Mouse (Mus musculus): ENCODE results near the gene Ttc13. TPM values are rescaled to one million over a fixed set of nuclear protein-coding genes. Genes with fewer than 3 reads are reported as not detected.

The Ttc13 gene
- polyA plus RNA-seq, 1 experiment from 2014 or later = 47.9 TPM

GRCm38 (mm10) chr8:124700271-124700670 lies 21.5 kb downstream of the Ttc13 start:
- ATAC-seq (ENCODE audit: low read depth) (no peak), DNase-seq (ENCODE audit: low spot score) (no peak)
- H3K4me3 ChIP-seq (ENCODE audit: low read depth, low read length) = no peak overlapping the region
- no peaks in the 10 kb centered on the region for H3K9me3 ChIP-seq (ENCODE audit: control insufficient read depth, low read length)
- no peaks in the 10 kb centered on the region for H3K27me3 ChIP-seq (replicated peaks; ENCODE audit: control insufficient read depth, insufficient read depth, low read length)
- H3K36me3 ChIP-seq (ENCODE audit: control insufficient read depth, insufficient read depth, low read length) = peaks cover 49% of the 10 kb centered on the region
- 91% methylated on average over 5 of the region's 5 CpGs for WGBS
- H3K4me1 ChIP-seq (ENCODE audit: control insufficient read depth, insufficient read depth, low read length) = no peaks in the 10 kb centered on the region
- no peak overlapping the region for H3K4me2 ChIP-seq (ENCODE audit: low read depth, low read length)
- no peak overlapping the region for H3K27ac ChIP-seq (replicated peaks; ENCODE audit: low read depth, low read length)
- no peak overlapping the region for H3K9ac ChIP-seq (ENCODE audit: low read depth, low read length)

- ATAC-seq (ENCODE audit: low read depth) (no peak), DNase-seq (ENCODE audit: low spot score) (no peak)
- Histone ChIP-seq H3K9ac (ENCODE audit: low read depth, low read length) (no peak overlapping the region), H3K9me3 (ENCODE audit: control insufficient read depth, low read length) (no peaks in the 10 kb centered on the region), H3K36me3 (ENCODE audit: control insufficient read depth, insufficient read depth, low read length) (peaks cover 52% of the 10 kb centered on the region), H3K4me1 (ENCODE audit: control insufficient read depth, insufficient read depth, low read length) (no peaks in the 10 kb centered on the region), H3K4me3 (ENCODE audit: low read depth, low read length) (no peak overlapping the region), H3K4me2 (ENCODE audit: low read depth, low read length) (no peak overlapping the region), H3K27ac (replicated peaks; ENCODE audit: low read depth, low read length) (no peak overlapping the region), H3K27me3 (replicated peaks; ENCODE audit: control insufficient read depth, insufficient read depth, low read length) (no peaks in the 10 kb centered on the region)
- 92% methylated on average over 22 of the region's 22 CpGs for WGBS
Observed at GRCm38 (mm10) chr8:124695424-124696100, 26.2 kb downstream of the Ttc13 start.

- H3K4me1 ChIP-seq (ENCODE audit: control insufficient read depth, insufficient read depth, low read length) = no peaks in the 10 kb centered on the region
- peaks cover 39% of the 10 kb centered on the region for H3K36me3 ChIP-seq (ENCODE audit: control insufficient read depth, insufficient read depth, low read length)
- ATAC-seq (ENCODE audit: low read depth) = no peak
Observed at GRCm38 (mm10) chr8:124691706-124692105, 30.1 kb downstream of the Ttc13 start.

GRCm38 (mm10) chr8:124688899-124689298 lies 32.9 kb downstream of the Ttc13 start:
- no peak for ATAC-seq (ENCODE audit: low read depth)
- no peaks in the 10 kb centered on the region for H3K9me3 ChIP-seq (ENCODE audit: control insufficient read depth, low read length)
- no peaks in the 10 kb centered on the region for H3K27me3 ChIP-seq (replicated peaks; ENCODE audit: control insufficient read depth, insufficient read depth, low read length)
- no peak overlapping the region for H3K4me3 ChIP-seq (ENCODE audit: low read depth, low read length)
- DNase-seq (ENCODE audit: low spot score) = no peak
- H3K4me2 ChIP-seq (ENCODE audit: low read depth, low read length) = no peak overlapping the region
- no peak overlapping the region for H3K27ac ChIP-seq (replicated peaks; ENCODE audit: low read depth, low read length)
- no peaks in the 10 kb centered on the region for H3K4me1 ChIP-seq (ENCODE audit: control insufficient read depth, insufficient read depth, low read length)
- no peak overlapping the region for H3K9ac ChIP-seq (ENCODE audit: low read depth, low read length)
- H3K36me3 ChIP-seq (ENCODE audit: control insufficient read depth, insufficient read depth, low read length) = peaks cover 42% of the 10 kb centered on the region
- WGBS = 85% methylated on average over 13 of the region's 13 CpGs

More at GRCm38 (mm10) chr8:124691706-124692105, 30.1 kb downstream of the Ttc13 start:
- no peaks in the 10 kb centered on the region for H3K9me3 ChIP-seq (ENCODE audit: control insufficient read depth, low read length)
- H3K4me2 ChIP-seq (ENCODE audit: low read depth, low read length) = no peak overlapping the region
- H3K9ac ChIP-seq (ENCODE audit: low read depth, low read length) = no peak overlapping the region
- H3K4me3 ChIP-seq (ENCODE audit: low read depth, low read length) = no peak overlapping the region
- no peak for DNase-seq (ENCODE audit: low spot score)
- 93% methylated on average over 4 of the region's 4 CpGs for WGBS
- H3K27ac ChIP-seq (replicated peaks; ENCODE audit: low read depth, low read length) = no peak overlapping the region
- H3K27me3 ChIP-seq (replicated peaks; ENCODE audit: control insufficient read depth, insufficient read depth, low read length) = no peaks in the 10 kb centered on the region

- ATAC-seq (ENCODE audit: low read depth) = no peak
- 91% methylated on average over 10 of the region's 10 CpGs for WGBS
- H3K36me3 ChIP-seq (ENCODE audit: control insufficient read depth, insufficient read depth, low read length) = peaks cover 59% of the 10 kb centered on the region
- no peak overlapping the region for H3K4me2 ChIP-seq (ENCODE audit: low read depth, low read length)
- H3K9ac ChIP-seq (ENCODE audit: low read depth, low read length) = no peak overlapping the region
- H3K4me1 ChIP-seq (ENCODE audit: control insufficient read depth, insufficient read depth, low read length) = no peaks in the 10 kb centered on the region
- no peak overlapping the region for H3K4me3 ChIP-seq (ENCODE audit: low read depth, low read length)
- DNase-seq (ENCODE audit: low spot score) = no peak
- H3K27ac ChIP-seq (replicated peaks; ENCODE audit: low read depth, low read length) = no peak overlapping the region
- no peaks in the 10 kb centered on the region for H3K9me3 ChIP-seq (ENCODE audit: control insufficient read depth, low read length)
- no peaks in the 10 kb centered on the region for H3K27me3 ChIP-seq (replicated peaks; ENCODE audit: control insufficient read depth, insufficient read depth, low read length)
Observed at GRCm38 (mm10) chr8:124682218-124682617, 39.6 kb downstream of the Ttc13 start.

- Histone ChIP-seq H3K27ac (replicated peaks; ENCODE audit: low read depth, low read length) (no peak overlapping the region), H3K4me3 (ENCODE audit: low read depth, low read length) (no peak overlapping the region), H3K4me1 (ENCODE audit: control insufficient read depth, insufficient read depth, low read length) (no peaks in the 10 kb centered on the region), H3K4me2 (ENCODE audit: low read depth, low read length) (no peak overlapping the region), H3K9ac (ENCODE audit: low read depth, low read length) (no peak overlapping the region), H3K36me3 (ENCODE audit: control insufficient read depth, insufficient read depth, low read length) (peaks cover 58% of the 10 kb centered on the region), H3K9me3 (ENCODE audit: control insufficient read depth, low read length) (no peaks in the 10 kb centered on the region), H3K27me3 (replicated peaks; ENCODE audit: control insufficient read depth, insufficient read depth, low read length) (no peaks in the 10 kb centered on the region)
- no peak for DNase-seq (ENCODE audit: low spot score)
- no peak for ATAC-seq (ENCODE audit: low read depth)
- 76% methylated on average over 10 of the region's 10 CpGs for WGBS
Observed at GRCm38 (mm10) chr8:124681792-124682157, 40.0 kb downstream of the Ttc13 start.

GRCm38 (mm10) chr8:124681077-124681791 lies 40.5 kb downstream of the Ttc13 start:
- H3K4me1 ChIP-seq (ENCODE audit: control insufficient read depth, insufficient read depth, low read length) = no peaks in the 10 kb centered on the region
- H3K9ac ChIP-seq (ENCODE audit: low read depth, low read length) = no peak overlapping the region
- WGBS = 86% methylated on average over 10 of the region's 10 CpGs
- H3K27me3 ChIP-seq (replicated peaks; ENCODE audit: control insufficient read depth, insufficient read depth, low read length) = no peaks in the 10 kb centered on the region
- ATAC-seq (ENCODE audit: low read depth) (no peak), DNase-seq (ENCODE audit: low spot score) (no peak)
- H3K36me3 ChIP-seq (ENCODE audit: control insufficient read depth, insufficient read depth, low read length) = peaks cover 57% of the 10 kb centered on the region
- H3K4me3 ChIP-seq (ENCODE audit: low read depth, low read length) = no peak overlapping the region
- H3K4me2 ChIP-seq (ENCODE audit: low read depth, low read length) = no peak overlapping the region
- no peaks in the 10 kb centered on the region for H3K9me3 ChIP-seq (ENCODE audit: control insufficient read depth, low read length)
- H3K27ac ChIP-seq (replicated peaks; ENCODE audit: low read depth, low read length) = no peak overlapping the region

GRCm38 (mm10) chr8:124678246-124678645 lies 43.5 kb downstream of the Ttc13 start:
- Histone ChIP-seq H3K4me1 (ENCODE audit: control insufficient read depth, insufficient read depth, low read length) (no peaks in the 10 kb centered on the region), H3K9ac (ENCODE audit: low read depth, low read length) (no peak overlapping the region), H3K4me3 (ENCODE audit: low read depth, low read length) (no peak overlapping the region), H3K36me3 (ENCODE audit: control insufficient read depth, insufficient read depth, low read length) (peaks cover 58% of the 10 kb centered on the region), H3K27ac (replicated peaks; ENCODE audit: low read depth, low read length) (no peak overlapping the region), H3K9me3 (ENCODE audit: control insufficient read depth, low read length) (no peaks in the 10 kb centered on the region), H3K4me2 (ENCODE audit: low read depth, low read length) (no peak overlapping the region), H3K27me3 (replicated peaks; ENCODE audit: control insufficient read depth, insufficient read depth, low read length) (no peaks in the 10 kb centered on the region)
- WGBS = 91% methylated on average over 13 of the region's 13 CpGs
- ATAC-seq (ENCODE audit: low read depth) (no peak), DNase-seq (ENCODE audit: low spot score) (no peak)

GRCm38 (mm10) chr8:124677486-124677885 lies 44.3 kb downstream of the Ttc13 start:
- Histone ChIP-seq H3K4me1 (ENCODE audit: control insufficient read depth, insufficient read depth, low read length) (no peaks in the 10 kb centered on the region), H3K9ac (ENCODE audit: low read depth, low read length) (peak overlapping the region; percentile 48), H3K27me3 (replicated peaks; ENCODE audit: control insufficient read depth, insufficient read depth, low read length) (no peaks in the 10 kb centered on the region), H3K36me3 (ENCODE audit: control insufficient read depth, insufficient read depth, low read length) (peaks cover 59% of the 10 kb centered on the region), H3K27ac (replicated peaks; ENCODE audit: low read depth, low read length) (peak overlapping the region; percentile 59; the same call in 1 of the 2 replicates), H3K4me3 (ENCODE audit: low read depth, low read length) (no peak overlapping the region), H3K9me3 (ENCODE audit: control insufficient read depth, low read length) (no peaks in the 10 kb centered on the region), H3K4me2 (ENCODE audit: low read depth, low read length) (no peak overlapping the region)
- peak; percentile 96 for DNase-seq (ENCODE audit: low spot score)
- WGBS = 41% methylated on average over 12 of the region's 12 CpGs
- peak; percentile 91 for ATAC-seq (ENCODE audit: low read depth)

Data from embryonic facial prominence, embryonic 14.5 days (tissue).